Mouse (Mus musculus): ENCODE data around the gene Aspdh.

GRCm38 (mm10) chr7:44470696-44471612 lies 5.8 kb downstream of the Aspdh start:
- TF ChIP-seq EP300 (optimal IDR thresholded peaks at IDR 0.05), result no peak
- no peak for TF ChIP-seq CTCF (IDR thresholded peaks at IDR 0.05; ENCODE audit: low read depth)
